Mouse (Mus musculus): ENCODE results near the gene Dpep2nb. TPM values are rescaled to one million over a fixed set of nuclear protein-coding genes. Genes with fewer than 3 reads are reported as not detected.

The Dpep2nb gene
- polyA plus RNA-seq, 1 experiment = not detected

DNA sequence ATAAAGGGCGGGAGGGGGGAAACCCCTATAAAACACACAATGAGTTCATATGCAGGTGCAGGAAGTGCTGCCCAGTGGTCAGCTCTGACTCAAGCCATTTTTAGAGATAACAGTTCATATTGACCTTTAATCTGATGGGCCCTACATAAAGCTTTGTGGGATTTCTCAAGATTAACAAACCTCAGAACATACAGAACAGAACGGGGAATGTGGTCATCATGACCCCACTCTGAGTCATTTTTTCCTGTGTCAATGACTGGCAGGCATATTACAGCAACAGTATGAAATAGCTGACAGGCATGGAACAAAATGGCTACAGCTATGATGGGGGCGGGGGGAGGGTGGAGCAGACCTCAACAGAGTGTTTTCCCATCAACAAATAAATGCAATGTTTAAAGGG, 1.4 kb upstream of the Dpep2nb start:
- Histone ChIP-seq H3K36me3 (ENCODE audit: control insufficient read depth, insufficient read depth, low read length) (no peaks in the 10 kb centered on the region), H3K4me1 (ENCODE audit: control insufficient read depth, insufficient read depth, insufficient read length, low read length) (peaks cover 3% of the 10 kb centered on the region), H3K27me3 (ENCODE audit: control insufficient read depth, insufficient read depth, low read length) (no peaks in the 10 kb centered on the region), H3K4me3 (ENCODE audit: low read depth, low read length) (no peak overlapping the region), H3K27ac (ENCODE audit: insufficient read depth, low read depth, low read length) (no peak overlapping the region)
- TF ChIP-seq CTCF (IDR thresholded peaks at IDR 0.05; ENCODE audit: extremely low read depth, insufficient read length, insufficient replicate concordance, low read depth, low read length) (no peak), POLR2A (IDR thresholded peaks at IDR 0.05; ENCODE audit: low read depth, low read length) (no peak)
- 60% methylated on average over 3 of the region's 3 CpGs for WGBS

- Histone ChIP-seq H3K4me1 (ENCODE audit: control insufficient read depth, insufficient read depth, insufficient read length, low read length) (no peaks in the 10 kb centered on the region; the same call in none of the 2 replicates), H3K27ac (ENCODE audit: insufficient read depth, low read depth, low read length) (no peak overlapping the region), H3K27me3 (ENCODE audit: control insufficient read depth, insufficient read depth, low read length) (no peaks in the 10 kb centered on the region), H3K36me3 (ENCODE audit: control insufficient read depth, insufficient read depth, low read length) (no peaks in the 10 kb centered on the region), H3K4me3 (ENCODE audit: low read depth, low read length) (no peak overlapping the region)
- TF ChIP-seq CTCF (IDR thresholded peaks at IDR 0.05; ENCODE audit: extremely low read depth, insufficient read length, insufficient replicate concordance, low read depth, low read length) = no peak
- TF ChIP-seq POLR2A (IDR thresholded peaks at IDR 0.05; ENCODE audit: low read depth, low read length) = no peak
- WGBS = 90% methylated on average over 4 of the region's 4 CpGs
These were observed 638 bp upstream of the Dpep2nb start for GRCm38 (mm10) chr8:106006413-106006812.

GRCm38 (mm10) chr8:106004538-106005207, 1.1 kb downstream of the Dpep2nb start:
- Histone ChIP-seq H3K4me1 (ENCODE audit: control insufficient read depth, insufficient read depth, insufficient read length, low read length) (no peaks in the 10 kb centered on the region), H3K36me3 (ENCODE audit: control insufficient read depth, insufficient read depth, low read length) (no peaks in the 10 kb centered on the region), H3K27me3 (ENCODE audit: control insufficient read depth, insufficient read depth, low read length) (no peaks in the 10 kb centered on the region), H3K27ac (ENCODE audit: insufficient read depth, low read depth, low read length) (no peak overlapping the region), H3K4me3 (ENCODE audit: low read depth, low read length) (no peak overlapping the region)
- TF ChIP-seq CTCF (IDR thresholded peaks at IDR 0.05; ENCODE audit: extremely low read depth, insufficient read length, insufficient replicate concordance, low read depth, low read length) (no peak), POLR2A (IDR thresholded peaks at IDR 0.05; ENCODE audit: low read depth, low read length) (no peak)
- 65% methylated on average over 8 of the region's 8 CpGs for WGBS

- 83% methylated on average over 4 of the region's 4 CpGs for WGBS
- Histone ChIP-seq H3K36me3 (ENCODE audit: control insufficient read depth, insufficient read depth, low read length) (no peaks in the 10 kb centered on the region), H3K27me3 (ENCODE audit: control insufficient read depth, insufficient read depth, low read length) (no peaks in the 10 kb centered on the region), H3K4me1 (ENCODE audit: control insufficient read depth, insufficient read depth, insufficient read length, low read length) (no peaks in the 10 kb centered on the region), H3K4me3 (ENCODE audit: low read depth, low read length) (no peak overlapping the region), H3K27ac (ENCODE audit: insufficient read depth, low read depth, low read length) (no peak overlapping the region)
- no peak for TF ChIP-seq POLR2A (IDR thresholded peaks at IDR 0.05; ENCODE audit: low read depth, low read length)
- TF ChIP-seq CTCF (IDR thresholded peaks at IDR 0.05; ENCODE audit: extremely low read depth, insufficient read length, insufficient replicate concordance, low read depth, low read length) = no peak
These were observed 3.9 kb downstream of the Dpep2nb start for GRCm38 (mm10) chr8:106001908-106002307.

GRCm38 (mm10) chr8:105998971-105999370, 6.8 kb downstream of the Dpep2nb start:
- no peak overlapping the region for H3K27ac ChIP-seq (ENCODE audit: insufficient read depth, low read depth, low read length)
- no peak for TF ChIP-seq POLR2A (IDR thresholded peaks at IDR 0.05; ENCODE audit: low read depth, low read length)
- no peaks in the 10 kb centered on the region for H3K27me3 ChIP-seq (ENCODE audit: control insufficient read depth, insufficient read depth, low read length)
- no peaks in the 10 kb centered on the region for H3K36me3 ChIP-seq (ENCODE audit: control insufficient read depth, insufficient read depth, low read length)
- 72% methylated on average over 2 of the region's 2 CpGs for WGBS
- H3K4me1 ChIP-seq (ENCODE audit: control insufficient read depth, insufficient read depth, insufficient read length, low read length) = no peaks in the 10 kb centered on the region
- H3K4me3 ChIP-seq (ENCODE audit: low read depth, low read length) = no peak overlapping the region

- TF ChIP-seq CTCF (IDR thresholded peaks at IDR 0.05; ENCODE audit: extremely low read depth, insufficient read length, insufficient replicate concordance, low read depth, low read length) (no peak), POLR2A (IDR thresholded peaks at IDR 0.05; ENCODE audit: low read depth, low read length) (no peak)
- H3K27ac ChIP-seq (ENCODE audit: insufficient read depth, low read depth, low read length) = no peak overlapping the region
- no peaks in the 10 kb centered on the region for H3K36me3 ChIP-seq (ENCODE audit: control insufficient read depth, insufficient read depth, low read length)
- H3K27me3 ChIP-seq (ENCODE audit: control insufficient read depth, insufficient read depth, low read length) = no peaks in the 10 kb centered on the region
- no peaks in the 10 kb centered on the region; the same call in 1 of the 2 replicates for H3K4me1 ChIP-seq (ENCODE audit: control insufficient read depth, insufficient read depth, insufficient read length, low read length)
- no peak overlapping the region for H3K4me3 ChIP-seq (ENCODE audit: low read depth, low read length)
- 64% methylated on average over 7 of the region's 7 CpGs for WGBS
These were observed 9.4 kb downstream of the Dpep2nb start for GRCm38 (mm10) chr8:105996359-105996758.

GRCm38 (mm10) chr8:105993226-105993625, 12.5 kb downstream of the Dpep2nb start:
- H3K36me3 ChIP-seq (ENCODE audit: control insufficient read depth, insufficient read depth, low read length) = no peaks in the 10 kb centered on the region
- 55% methylated on average over 4 of the region's 4 CpGs for WGBS
- no peak overlapping the region for H3K27ac ChIP-seq (ENCODE audit: insufficient read depth, low read depth, low read length)
- no peaks in the 10 kb centered on the region for H3K27me3 ChIP-seq (ENCODE audit: control insufficient read depth, insufficient read depth, low read length)
- TF ChIP-seq CTCF (IDR thresholded peaks at IDR 0.05; ENCODE audit: extremely low read depth, insufficient read length, insufficient replicate concordance, low read depth, low read length) (no peak), POLR2A (IDR thresholded peaks at IDR 0.05; ENCODE audit: low read depth, low read length) (no peak)
- H3K4me3 ChIP-seq (ENCODE audit: low read depth, low read length) = no peak overlapping the region
- H3K4me1 ChIP-seq (ENCODE audit: control insufficient read depth, insufficient read depth, insufficient read length, low read length) = peaks cover 2% of the 10 kb centered on the region; the same call in 1 of the 2 replicates
